Mouse (Mus musculus) limb, embryonic 12.5 days (tissue): Measurements from ENCODE around the gene Pla1a. TPM values are rescaled to one million over a fixed set of nuclear protein-coding genes. Genes with fewer than 3 reads are reported as not detected.
"Not testable (repeated sequence)": the region's sequence is repeated elsewhere in the genome, so short reads cannot be mapped to it uniquely, and the experiment has no call there.

Experiments
- ATAC-seq: fragments of 200-750 bp; cut with Nextera tagmentation; 2 replicates; pipeline ENCODE4 v1.8.0; 2017; ENCODE audit warnings: low read depth, moderate TSS enrichment; ENCODE audit not compliant: insufficient number of reproducible peaks, insufficient read depth, low FRiP score, low TSS enrichment
- H3K27ac ChIP-seq: fragments of 300-500 bp; sonication (generic); 2 replicates; pipeline ENCODE4 v1.5.1; 2016; ENCODE audit warnings: mild to moderate bottlenecking, moderate library complexity
- H3K27me3 ChIP-seq: fragments of 300-500 bp; sonication (generic); 2 replicates; pipeline ENCODE4 v1.6.1; 2016; ENCODE audit warnings: mild to moderate bottlenecking, moderate library complexity
- H3K36me3 ChIP-seq: fragments of 300-500 bp; sonication (generic); 2 replicates; pipeline ENCODE4 v1.6.1; 2016; ENCODE audit warnings: mild to moderate bottlenecking, moderate library complexity
- H3K4me1 ChIP-seq: fragments of 300-500 bp; sonication (generic); replicated peaks from 2 replicates; pipeline ENCODE4 v1.6.1; 2016
- H3K4me2 ChIP-seq: fragments of 300-500 bp; sonication (generic); 2 replicates; pipeline ENCODE4 v1.6.1; 2016; ENCODE audit warnings: mild to moderate bottlenecking, moderate library complexity
- H3K4me3 ChIP-seq: fragments of 300-500 bp; sonication (generic); replicated peaks from 2 replicates; pipeline ENCODE4 v1.5.1; 2016; ENCODE audit warnings: mild to moderate bottlenecking
- H3K9ac ChIP-seq: fragments of 300-500 bp; sonication (generic); replicated peaks from 2 replicates; pipeline ENCODE4 v1.6.1; 2016; ENCODE audit warnings: mild to moderate bottlenecking, moderate library complexity
- H3K9me3 ChIP-seq: fragments of 300-500 bp; sonication (generic); 2 replicates; pipeline ENCODE4 v1.6.1; 2016; ENCODE audit warnings: mild to moderate bottlenecking, moderate library complexity
- WGBS: fragments of 180-500 bp; shearing (Covaris S2); methylation state at CpG from one replicate; pipeline ENCODE4 v1.1.7; 2016; 5-methylcytosine and 5-hydroxymethylcytosine counted together
- polyA plus RNA-seq: library from polyadenylated mRNA; unstranded; fragments of >200 nt; fragmentation: Nextera tagmentation; extraction: Ambion mirVana; gene quantifications from 2 replicates; pipeline ENCODE4 v1.2.1, GENCODE M21; 2016

Gene Pla1a
- polyA plus RNA-seq: 0.10 and 0.31 TPM in 2 replicates

GRCm38 (mm10) chr16:38432498-38433425 lies at the start of gene Pla1a:
Gene Pla1a, minus strand, starts transcription at chr16:38433145.
- no peak within 1 kb of the TSS for H3K4me3 ChIP-seq
- no peaks in the 10 kb centered on the region for H3K9me3 ChIP-seq
- H3K36me3 ChIP-seq: no peaks in the 10 kb centered on the region
- H3K9ac ChIP-seq: no peak within 1 kb of the TSS
- 0 out of 2 replicates have a peak, but pooled peaks cover 3% of the 10 kb centered on the region for H3K4me1 ChIP-seq
- ATAC-seq: no peak
- no peak within 1 kb of the TSS for H3K4me2 ChIP-seq
- no peaks in the 10 kb centered on the region for H3K27me3 ChIP-seq
- 74% methylated on average over 11 of the region's 11 CpGs for WGBS
- no peak within 1 kb of the TSS for H3K27ac ChIP-seq

GRCm38 (mm10) chr16:38481327-38481726 lies 48.4 kb upstream of the Pla1a start:
- Histone ChIP-seq H3K4me2 (no peak overlapping the region), H3K4me3 (no peak overlapping the region), H3K27me3 (peaks cover 35% of the 10 kb centered on the region), H3K9me3 (no peaks in the 10 kb centered on the region), H3K9ac (no peak overlapping the region), H3K4me1 (peaks cover 17% of the 10 kb centered on the region), H3K36me3 (no peaks in the 10 kb centered on the region), H3K27ac (no peak overlapping the region)
- ATAC-seq: no peak
- WGBS: 75% methylated on average over 4 of the region's 4 CpGs

- Histone ChIP-seq H3K36me3 (no peaks in the 10 kb centered on the region), H3K27me3 (peaks cover 20% of the 10 kb centered on the region), H3K9ac (no peak overlapping the region), H3K4me1 (peaks cover 10% of the 10 kb centered on the region), H3K4me2 (no peak overlapping the region), H3K27ac (no peak overlapping the region), H3K4me3 (no peak overlapping the region), H3K9me3 (no peaks in the 10 kb centered on the region)
- ATAC-seq: no peak
- 85% methylated on average over 3 of the region's 3 CpGs for WGBS
These were observed 45.4 kb upstream of the Pla1a start for GRCm38 (mm10) chr16:38478296-38478695.

GRCm38 (mm10) chr16:38477241-38477608 lies 44.3 kb upstream of the Pla1a start:
- H3K4me1 ChIP-seq, H3K27ac ChIP-seq, H3K27me3 ChIP-seq, ATAC-seq, H3K36me3 ChIP-seq, H3K9me3 ChIP-seq: not testable (repeated sequence)
- Histone ChIP-seq H3K9ac (peak overlapping the region; percentile 60; the same call in 1 of the 2 replicates), H3K4me2 (peak overlapping the region; percentile 69), H3K4me3 (peak overlapping the region; percentile 40)
- WGBS: 35% methylated on average over 14 of the region's 14 CpGs

GRCm38 (mm10) chr16:38476312-38477240 lies 43.6 kb upstream of the Pla1a start:
- H3K27ac ChIP-seq: peak overlapping the region; percentile 50; the same call in 1 of the 2 replicates
- peak overlapping the region; percentile 40 for H3K4me3 ChIP-seq
- no peak; the same call in 1 of the 2 replicates for ATAC-seq
- no peaks in the 10 kb centered on the region for H3K36me3 ChIP-seq
- H3K4me2 ChIP-seq: peak overlapping the region; percentile 69
- WGBS: 10% methylated on average over 34 of the region's 34 CpGs
- peaks cover 3% of the 10 kb centered on the region for H3K27me3 ChIP-seq
- no peaks in the 10 kb centered on the region for H3K9me3 ChIP-seq
- H3K4me1 ChIP-seq: peaks cover 8% of the 10 kb centered on the region; the same call in 1 of the 2 replicates
- H3K9ac ChIP-seq: peak overlapping the region; percentile 60

GRCm38 (mm10) chr16:38475681-38476311 lies 42.9 kb upstream of the Pla1a start:
- ATAC-seq: no peak
- Histone ChIP-seq H3K4me2 (peak overlapping the region; percentile 69), H3K27me3 (no peaks in the 10 kb centered on the region; the same call in 1 of the 2 replicates), H3K9me3 (no peaks in the 10 kb centered on the region), H3K9ac (no peak overlapping the region), H3K36me3 (no peaks in the 10 kb centered on the region), H3K4me3 (peak overlapping the region; percentile 40), H3K27ac (no peak overlapping the region), H3K4me1 (peaks cover 8% of the 10 kb centered on the region; the same call in 1 of the 2 replicates)
- WGBS: 59% methylated on average over 4 of the region's 4 CpGs

GRCm38 (mm10) chr16:38474677-38475286 lies 41.8 kb upstream of the Pla1a start:
- Histone ChIP-seq H3K27me3 (no peaks in the 10 kb centered on the region; the same call in 1 of the 2 replicates), H3K27ac (no peak overlapping the region), H3K36me3 (no peaks in the 10 kb centered on the region), H3K4me1 (peaks cover 8% of the 10 kb centered on the region; the same call in 1 of the 2 replicates), H3K9ac (no peak overlapping the region), H3K4me3 (no peak overlapping the region), H3K4me2 (no peak overlapping the region), H3K9me3 (no peaks in the 10 kb centered on the region)
- ATAC-seq: no peak
- 88% methylated on average over 9 of the region's 9 CpGs for WGBS

GRCm38 (mm10) chr16:38473661-38474060 lies 40.7 kb upstream of the Pla1a start:
- no peaks in the 10 kb centered on the region for H3K9me3 ChIP-seq
- no peak for ATAC-seq
- WGBS: 88% methylated on average over 5 of the region's 5 CpGs

GRCm38 (mm10) chr16:38472507-38472873 lies 39.5 kb upstream of the Pla1a start:
- no peak overlapping the region for H3K4me3 ChIP-seq
- WGBS: 87% methylated on average over 5 of the region's 5 CpGs
- peaks cover 8% of the 10 kb centered on the region; the same call in 1 of the 2 replicates for H3K4me1 ChIP-seq
- H3K36me3 ChIP-seq: no peaks in the 10 kb centered on the region
- H3K4me2 ChIP-seq: no peak overlapping the region
- H3K9me3 ChIP-seq: no peaks in the 10 kb centered on the region
- no peak for ATAC-seq
- no peaks in the 10 kb centered on the region for H3K27me3 ChIP-seq
- H3K27ac ChIP-seq: no peak overlapping the region
- no peak overlapping the region for H3K9ac ChIP-seq

More at GRCm38 (mm10) chr16:38473661-38474060, 40.7 kb upstream of the Pla1a start:
- Histone ChIP-seq H3K9ac (no peak overlapping the region), H3K36me3 (no peaks in the 10 kb centered on the region), H3K27ac (no peak overlapping the region), H3K4me2 (no peak overlapping the region), H3K4me1 (peaks cover 8% of the 10 kb centered on the region; the same call in 1 of the 2 replicates), H3K27me3 (no peaks in the 10 kb centered on the region; the same call in 1 of the 2 replicates), H3K4me3 (no peak overlapping the region)
